Mouse (Mus musculus) left cerebral cortex, adult 18-20 months (tissue): Measurements from ENCODE around the gene Plekhg3. TPM values are rescaled to one million over a fixed set of nuclear protein-coding genes. Genes with fewer than 3 reads are reported as not detected.

Source experiments
- DNase-seq, 2 experiments: peaks; one replicate each; pipeline ENCODE4 v3.0.0; 2021 to 2022; ENCODE audit warnings: low spot score in 2 of 2, mixed read lengths in 1 of 2
- total RNA-seq, 2 experiments: library from RNA; stranded (reverse); gene quantifications; 2 replicates each; pipeline ENCODE4 v1.2.3; 2021

Plekhg3 gene
- total RNA-seq, 2 experiments from 2014 or later = 12.6 to 14.5 TPM

- no peak for DNase-seq
Measured at GRCm38 (mm10) chr12:76524915-76525314, 5.8 kb upstream of the Plekhg3 start.

GRCm38 (mm10) chr12:76527245-76527881 is 3.3 kb upstream of the Plekhg3 start:
- no peak for DNase-seq

- no peak for DNase-seq
Measured at GRCm38 (mm10) chr12:76528766-76529165, 1.9 kb upstream of the Plekhg3 start.

- DNase-seq = no peak
Measured at GRCm38 (mm10) chr12:76531986-76532925, 1.6 kb downstream of the Plekhg3 start.

GRCm38 (mm10) chr12:76532926-76533376 is 2.3 kb downstream of the Plekhg3 start:
- no peak for DNase-seq

- DNase-seq = peak; percentile 35 to 44
Measured at GRCm38 (mm10) chr12:76533377-76534222, 2.9 kb downstream of the Plekhg3 start.

GRCm38 (mm10) chr12:76534233-76534632 is 3.5 kb downstream of the Plekhg3 start:
- no peak for DNase-seq

GRCm38 (mm10) chr12:76534641-76535283 is 4.1 kb downstream of the Plekhg3 start:
- DNase-seq = no peak

- no peak for DNase-seq
Measured at GRCm38 (mm10) chr12:76535471-76535900, 4.8 kb downstream of the Plekhg3 start.

GRCm38 (mm10) chr12:76536591-76537153 is 6.0 kb downstream of the Plekhg3 start:
- DNase-seq = no peak

- no peak for DNase-seq
Measured at GRCm38 (mm10) chr12:76537434-76537833, 6.7 kb downstream of the Plekhg3 start.

- no peak for DNase-seq
Measured at GRCm38 (mm10) chr12:76540169-76540568, 9.5 kb downstream of the Plekhg3 start.

- DNase-seq = no peak
Measured at GRCm38 (mm10) chr12:76540701-76541221, 10.1 kb downstream of the Plekhg3 start.

- DNase-seq = no peak
Measured at GRCm38 (mm10) chr12:76541475-76541874, 10.8 kb downstream of the Plekhg3 start.

- DNase-seq = no peak
Measured at GRCm38 (mm10) chr12:76541879-76542278, 11.2 kb downstream of the Plekhg3 start.

- peak; percentile 30 to 45 for DNase-seq
Measured at GRCm38 (mm10) chr12:76545786-76546370, 15.2 kb downstream of the Plekhg3 start.

GRCm38 (mm10) chr12:76546383-76547276 is 15.9 kb downstream of the Plekhg3 start:
- DNase-seq = peak in 1 of 2 experiments; percentile 24

- no peak for DNase-seq
Measured at GRCm38 (mm10) chr12:76547409-76548081, 16.9 kb downstream of the Plekhg3 start.
